Mouse (Mus musculus): ENCODE data around the gene Tspan9.
A peak's percentile ranks its signal among the peaks of the same experiment; 100 is the strongest.

Gene Tspan9

GRCm38 (mm10) chr6:127989624-127990212, 153.7 kb downstream of the Tspan9 start:
- DNase-seq (ENCODE audit: inconsistent age in 2 of 2, low spot score in 1 of 2) = peak in 1 of 2 experiments; percentile 67

- no peak for DNase-seq (ENCODE audit: inconsistent age in 2 of 2, low spot score in 1 of 2)
Observed at GRCm38 (mm10) chr6:127988944-127989494, 154.4 kb downstream of the Tspan9 start.

GRCm38 (mm10) chr6:127987374-127987773, 156.0 kb downstream of the Tspan9 start:
- peak in 1 of 2 experiments; percentile 55 for DNase-seq (ENCODE audit: inconsistent age in 2 of 2, low spot score in 1 of 2)

GRCm38 (mm10) chr6:127986357-127986756, 157.0 kb downstream of the Tspan9 start:
- DNase-seq (ENCODE audit: inconsistent age in 2 of 2, low spot score in 1 of 2) = no peak

- DNase-seq (ENCODE audit: inconsistent age in 2 of 2, low spot score in 1 of 2) = peak; percentile 78 to 94
Observed at GRCm38 (mm10) chr6:127981176-127981575, 162.2 kb downstream of the Tspan9 start.

- no peak for DNase-seq (ENCODE audit: inconsistent age in 2 of 2, low spot score in 1 of 2)
Observed at GRCm38 (mm10) chr6:127980381-127981045, 162.9 kb downstream of the Tspan9 start.

GRCm38 (mm10) chr6:127979831-127980230, 163.6 kb downstream of the Tspan9 start:
- no peak for DNase-seq (ENCODE audit: inconsistent age in 2 of 2, low spot score in 1 of 2)

GRCm38 (mm10) chr6:127978941-127979340, 164.5 kb downstream of the Tspan9 start:
- no peak for DNase-seq (ENCODE audit: inconsistent age in 2 of 2, low spot score in 1 of 2)

- DNase-seq (ENCODE audit: inconsistent age in 2 of 2, low spot score in 1 of 2) = no peak
Observed at GRCm38 (mm10) chr6:127976695-127977094, 166.7 kb downstream of the Tspan9 start.

GRCm38 (mm10) chr6:127974000-127974399, 169.4 kb downstream of the Tspan9 start:
- DNase-seq (ENCODE audit: inconsistent age in 2 of 2, low spot score in 1 of 2) = peak; percentile 72 to 76

- no peak for DNase-seq (ENCODE audit: inconsistent age in 2 of 2, low spot score in 1 of 2)
Observed at GRCm38 (mm10) chr6:127973553-127973952, 169.8 kb downstream of the Tspan9 start.

GRCm38 (mm10) chr6:127971931-127972330, 171.5 kb downstream of the Tspan9 start:
- no peak for DNase-seq (ENCODE audit: inconsistent age in 2 of 2, low spot score in 1 of 2)

- DNase-seq (ENCODE audit: inconsistent age in 2 of 2, low spot score in 1 of 2) = no peak
Observed at GRCm38 (mm10) chr6:127970848-127971247, 172.5 kb downstream of the Tspan9 start.

- peak; percentile 80 to 94 for DNase-seq (ENCODE audit: inconsistent age in 2 of 2, low spot score in 1 of 2)
Observed at GRCm38 (mm10) chr6:127970120-127970519, 173.3 kb downstream of the Tspan9 start.

GRCm38 (mm10) chr6:127969709-127970108, 173.7 kb downstream of the Tspan9 start:
- DNase-seq (ENCODE audit: inconsistent age in 2 of 2, low spot score in 1 of 2) = no peak

GRCm38 (mm10) chr6:127965497-127965896, 177.9 kb downstream of the Tspan9 start:
- DNase-seq (ENCODE audit: inconsistent age in 2 of 2, low spot score in 1 of 2) = no peak

- no peak for DNase-seq (ENCODE audit: inconsistent age in 2 of 2, low spot score in 1 of 2)
Observed at GRCm38 (mm10) chr6:127960203-127960602, 183.2 kb downstream of the Tspan9 start.

GRCm38 (mm10) chr6:127956172-127956571, 187.2 kb downstream of the Tspan9 start:
- DNase-seq (ENCODE audit: inconsistent age in 2 of 2, low spot score in 1 of 2) = no peak

GRCm38 (mm10) chr6:127953071-127953470, 190.3 kb downstream of the Tspan9 start:
- no peak for DNase-seq (ENCODE audit: inconsistent age in 2 of 2, low spot score in 1 of 2)

GRCm38 (mm10) chr6:127949885-127950284, 193.5 kb downstream of the Tspan9 start:
- DNase-seq (ENCODE audit: inconsistent age in 2 of 2, low spot score in 1 of 2) = no peak

- no peak for DNase-seq (ENCODE audit: inconsistent age in 2 of 2, low spot score in 1 of 2)
Observed at GRCm38 (mm10) chr6:127948656-127949055, 194.7 kb downstream of the Tspan9 start.

GRCm38 (mm10) chr6:127945725-127946124, 197.7 kb downstream of the Tspan9 start:
- peak; percentile 77 to 91 for DNase-seq (ENCODE audit: inconsistent age in 2 of 2, low spot score in 1 of 2)
